Comparison of ENCODE assay signal across 9 mouse cellular contexts in the genomic region with DNA sequence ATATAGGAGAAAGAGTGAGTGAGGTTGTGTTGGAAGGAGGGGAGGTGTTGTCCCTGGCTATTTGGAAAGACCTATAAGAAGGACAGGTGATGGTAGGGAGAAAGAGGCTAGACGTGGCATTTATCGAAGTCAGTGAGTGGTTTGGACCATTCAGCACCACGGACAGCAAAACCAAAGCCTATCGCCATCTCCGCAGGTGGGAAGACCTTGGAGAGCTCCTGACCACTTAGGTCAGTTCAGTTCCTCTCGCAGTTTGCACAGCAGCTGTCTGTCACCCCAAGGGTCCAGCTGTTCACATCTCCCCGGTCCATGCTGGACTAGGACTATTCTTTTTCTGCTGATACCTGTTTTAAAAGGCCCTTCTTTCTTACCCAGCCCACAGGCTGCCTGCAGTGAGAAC. TPM values are rescaled to one million over a fixed set of nuclear protein-coding genes. Genes with fewer than 3 reads are reported as not detected.
DNase-seq lines count a peak whose midpoint lies in the region; ATAC-seq and TF ChIP-seq lines count a peak whose summit lies in the region.
"Had no signal": no experiment of that assay in that cellular context is flagged by ENCODE, and none has a peak within 500 bp of the region (broad histone marks: within the 10 kb centered on the region; RNA-seq: fewer than 3 reads in every experiment).

No protein-coding gene starts in this region.

- TF ChIP-seq CTCF in liver, postnatal 0 days (IDR thresholded peaks at IDR 0.05; ENCODE audit: low read depth) = no peak
- TF ChIP-seq CTCF in layer of hippocampus, adult 2 months (conservative IDR thresholded peaks at IDR 0.05) = no peak
- no peak for TF ChIP-seq CTCF in gastrocnemius, adult 2 months (IDR thresholded peaks at IDR 0.05)

- no peaks in the 10 kb centered on the region for H3K4me1 ChIP-seq in hindbrain, embryonic 11.5 days (replicated peaks; ENCODE audit: control insufficient read depth, insufficient read depth, low read length)
- no peaks in the 10 kb centered on the region for H3K4me1 ChIP-seq in hindbrain, embryonic 16.5 days (ENCODE audit: control insufficient read depth, insufficient read depth, low read depth, low read length)
- H3K4me1 ChIP-seq in embryonic facial prominence, embryonic 11.5 days (ENCODE audit: control insufficient read depth, insufficient read depth, low read length) = no peaks in the 10 kb centered on the region
- no peaks in the 10 kb centered on the region for H3K4me1 ChIP-seq in liver, postnatal 0 days (ENCODE audit: insufficient read depth)
- H3K4me1 ChIP-seq: megakaryocyte, embryonic 14.5 days had no signal

- intact Hi-C loops in gastrocnemius, adult 2 months (cut with DNase I) = no loop called here

- H3K4me3 ChIP-seq in hindbrain, embryonic 11.5 days (ENCODE audit: low read depth, low read length) = no peak overlapping the region
- no peak overlapping the region for H3K4me3 ChIP-seq in hindbrain, embryonic 16.5 days (ENCODE audit: low read length)
- H3K4me3 ChIP-seq in embryonic facial prominence, embryonic 11.5 days (ENCODE audit: low read depth, low read length) = no peak overlapping the region
- H3K4me3 ChIP-seq in liver, postnatal 0 days (ENCODE audit: low read depth, low read length) = no peak overlapping the region
- no peak overlapping the region for H3K4me3 ChIP-seq in layer of hippocampus, adult 2 months
- no peak overlapping the region for H3K4me3 ChIP-seq in gastrocnemius, adult 2 months
- H3K4me3 ChIP-seq: megakaryocyte, embryonic 14.5 days had no signal

- H3K9ac ChIP-seq in hindbrain, embryonic 11.5 days (ENCODE audit: low read depth, low read length) = no peak overlapping the region
- no peak overlapping the region for H3K9ac ChIP-seq in hindbrain, embryonic 16.5 days (ENCODE audit: low read depth, low read length)
- H3K9ac ChIP-seq in embryonic facial prominence, embryonic 11.5 days (replicated peaks; ENCODE audit: low read length) = no peak overlapping the region
- no peak overlapping the region for H3K9ac ChIP-seq in liver, postnatal 0 days (replicated peaks)

- no peak for ATAC-seq in hindbrain, embryonic 11.5 days (ENCODE audit: low FRiP score)
- ATAC-seq in hindbrain, embryonic 16.5 days = no peak
- ATAC-seq in embryonic facial prominence, embryonic 11.5 days (replicated peaks; ENCODE audit: insufficient number of reproducible peaks, low FRiP score, low TSS enrichment, low read depth) = no peak; the same call in 1 of the 2 replicates
- no peak for ATAC-seq in liver, postnatal 0 days
- no peak for ATAC-seq in inflammation-experienced regulatory T-cells, adult 6 months

- WGBS in hindbrain, embryonic 11.5 days = 16% methylated on average over 7 of the region's 7 CpGs
- 27% methylated on average over 7 of the region's 7 CpGs for WGBS in hindbrain, embryonic 16.5 days
- 13% methylated on average over 7 of the region's 7 CpGs for WGBS in embryonic facial prominence, embryonic 11.5 days
- WGBS in liver, postnatal 0 days (ENCODE audit: insufficient replicate concordance) = 12% methylated on average over 7 of the region's 7 CpGs

- H3K27me3 ChIP-seq in hindbrain, embryonic 11.5 days (ENCODE audit: control insufficient read depth, insufficient read depth, low read length) = no peaks in the 10 kb centered on the region
- no peaks in the 10 kb centered on the region for H3K27me3 ChIP-seq in hindbrain, embryonic 16.5 days (replicated peaks; ENCODE audit: control insufficient read depth, insufficient read depth, low read length)
- no peaks in the 10 kb centered on the region for H3K27me3 ChIP-seq in embryonic facial prominence, embryonic 11.5 days (ENCODE audit: control insufficient read depth, insufficient read depth, low read length)
- no peaks in the 10 kb centered on the region for H3K27me3 ChIP-seq in liver, postnatal 0 days (ENCODE audit: insufficient read depth, low read length)

- no peak overlapping the region for H3K27ac ChIP-seq in hindbrain, embryonic 11.5 days (ENCODE audit: low read depth, low read length)
- no peak overlapping the region for H3K27ac ChIP-seq in hindbrain, embryonic 16.5 days (ENCODE audit: low read depth, low read length)
- H3K27ac ChIP-seq in embryonic facial prominence, embryonic 11.5 days (replicated peaks; ENCODE audit: low read depth, low read length) = no peak overlapping the region
- H3K27ac ChIP-seq in liver, postnatal 0 days (ENCODE audit: low read depth) = no peak overlapping the region
- H3K27ac ChIP-seq in layer of hippocampus, adult 2 months = no peak overlapping the region
- H3K27ac ChIP-seq in gastrocnemius, adult 2 months = no peak overlapping the region

- no peak for TF ChIP-seq EP300 in liver, postnatal 0 days (IDR thresholded peaks at IDR 0.05; ENCODE audit: low read depth)

- H3K36me3 ChIP-seq in hindbrain, embryonic 11.5 days (ENCODE audit: control insufficient read depth, insufficient read depth, low read length) = no peaks in the 10 kb centered on the region
- H3K36me3 ChIP-seq in hindbrain, embryonic 16.5 days (ENCODE audit: control insufficient read depth, insufficient read depth, low read length) = no peaks in the 10 kb centered on the region
- no peaks in the 10 kb centered on the region for H3K36me3 ChIP-seq in embryonic facial prominence, embryonic 11.5 days (replicated peaks; ENCODE audit: control insufficient read depth, insufficient read depth, low read depth, low read length)
- H3K36me3 ChIP-seq in liver, postnatal 0 days (replicated peaks; ENCODE audit: insufficient read depth, low read length) = no peaks in the 10 kb centered on the region

- H3K4me2 ChIP-seq in hindbrain, embryonic 11.5 days (replicated peaks; ENCODE audit: low read depth, low read length) = no peak overlapping the region
- H3K4me2 ChIP-seq in hindbrain, embryonic 16.5 days (ENCODE audit: low read length) = no peak overlapping the region
- no peak overlapping the region for H3K4me2 ChIP-seq in embryonic facial prominence, embryonic 11.5 days (ENCODE audit: low read depth, low read length)
- no peak overlapping the region for H3K4me2 ChIP-seq in liver, postnatal 0 days (ENCODE audit: low read depth, low read length)

- peak; percentile 64 for DNase-seq in hindbrain, embryonic 11.5 days (ENCODE audit: low spot score)
- DNase-seq in MEL-GATA-1-ER (ENCODE audit: extremely low read depth, low read depth) = peak; percentile 23
- peak; percentile 89 for DNase-seq in embryonic facial prominence, embryonic 11.5 days (ENCODE audit: low spot score)
- peak; percentile 66 for DNase-seq in liver, postnatal 0 days
- no peak for DNase-seq in layer of hippocampus, adult 2 months (ENCODE audit: low spot score in 2 of 2)
- DNase-seq in gastrocnemius, adult 2 months = no peak

- H3K9me3 ChIP-seq in hindbrain, embryonic 11.5 days (ENCODE audit: control insufficient read depth, low read length) = no peaks in the 10 kb centered on the region
- no peaks in the 10 kb centered on the region for H3K9me3 ChIP-seq in hindbrain, embryonic 16.5 days (ENCODE audit: control insufficient read depth, low read length)
- no peaks in the 10 kb centered on the region for H3K9me3 ChIP-seq in embryonic facial prominence, embryonic 11.5 days (replicated peaks; ENCODE audit: control insufficient read depth, low read length)
- no peaks in the 10 kb centered on the region for H3K9me3 ChIP-seq in liver, postnatal 0 days (ENCODE audit: low read length)

RNA-seq across cellular contexts. Expression of a gene that starts 24.5 kb away (rescaled TPM):
- 0.15 and 0.31 TPM in 2 replicates for polyA plus RNA-seq in hindbrain, embryonic 11.5 days (2014; fragmentation: Nextera tagmentation; extraction: Ambion mirVana)
- polyA plus RNA-seq in hindbrain, embryonic 16.5 days (2015; fragmentation: Nextera tagmentation; extraction: Ambion mirVana) = 1.4 and 1.7 TPM in 2 replicates
- 0.18 TPM in 1 of 2 replicates, not detected in the other for polyA plus RNA-seq in embryonic facial prominence, embryonic 11.5 days (2014; fragmentation: Nextera tagmentation; extraction: Ambion mirVana)
- not detected in 2 replicates for polyA plus RNA-seq in liver, postnatal 0 days (2015; fragmentation: Nextera tagmentation; extraction: Ambion mirVana)
- not detected for polyA plus RNA-seq in inflammation-experienced regulatory T-cells, adult 6 months (2017; shearing (Covaris generic))
- 1 to 10 TPM; 2.8 to 4.2 TPM for total RNA-seq in layer of hippocampus, adult 2 months (2021)
- 10 to 100 TPM; 27.2 to 31.9 TPM for total RNA-seq in gastrocnemius, adult 2 months (2021)

Comparison
In these comparisons a context has a peak if more than half of its experiments do, and no peak if none do; other contexts are left out.
1. DNase-seq: peak in hindbrain, embryonic 11.5 days (single experiment), MEL-GATA-1-ER (single experiment), embryonic facial prominence, embryonic 11.5 days (single experiment) and liver, postnatal 0 days (single experiment); none in layer of hippocampus, adult 2 months (0 of 2) and gastrocnemius, adult 2 months (single experiment).